Mouse (Mus musculus) ES-E14 (cell line): ENCODE measurements around the gene Fbxw8. TPM values are rescaled to one million over a fixed set of nuclear protein-coding genes. Genes with fewer than 3 reads are reported as not detected.

Experiments used
- DNase-seq: peaks from one replicate; pipeline ENCODE4 v3.0.0-alpha.2; 2013; ENCODE audit warnings: low read depth, low spot score
- H3K27ac ChIP-seq: 2 replicates; pipeline ENCODE4 v1.5.1; 2012; ENCODE audit warnings: low read depth, mild to moderate bottlenecking, low read length, moderate library complexity, mixed read lengths; ENCODE audit not compliant: poor library complexity, insufficient read depth, severe bottlenecking
- H3K36me3 ChIP-seq: 2 replicates; pipeline ENCODE4 v1.6.1; 2012; ENCODE audit warnings: mild to moderate bottlenecking, low read length, moderate library complexity, mixed read lengths; ENCODE audit not compliant: control insufficient read depth, poor library complexity, insufficient read depth, severe bottlenecking
- H3K4me1 ChIP-seq, 2 experiments: fragments of 150-350 bp in 1 of 2; sonication (generic) in 1 of 2; 2 replicates each; pipeline ENCODE4 v1.6.1; 2012; ENCODE audit warnings: low read length in 2 of 2, mild to moderate bottlenecking in 1 of 2, mixed read lengths in 1 of 2; ENCODE audit not compliant: control insufficient read depth in 2 of 2, insufficient read depth in 2 of 2, poor library complexity in 1 of 2
- H3K4me3 ChIP-seq, 2 experiments: fragments of 150-350 bp in 1 of 2; sonication (generic) in 1 of 2; 2 replicates each; pipeline ENCODE4 v1.5.1; 2012; ENCODE audit warnings: low read length in 2 of 2, low read depth in 1 of 2, mild to moderate bottlenecking in 1 of 2, mixed read lengths in 1 of 2; ENCODE audit not compliant: insufficient read depth in 1 of 2, poor library complexity in 1 of 2, severe bottlenecking in 1 of 2
- H3K9ac ChIP-seq: 2 replicates; pipeline ENCODE4 v1.6.1; 2012; ENCODE audit warnings: low read depth, mild to moderate bottlenecking, low read length, mixed read lengths; ENCODE audit not compliant: poor library complexity, insufficient read depth, severe bottlenecking
- H3K9me3 ChIP-seq: fragments of 150-350 bp; sonication (generic); 2 replicates; pipeline ENCODE4 v1.6.1; 2012; ENCODE audit warnings: low read depth, mild to moderate bottlenecking, low read length; ENCODE audit not compliant: control insufficient read depth, insufficient read depth
- CHD2 ChIP-seq: IDR thresholded peaks from 2 replicates; pipeline ENCODE4 v1.6.1; 2014; ENCODE audit warnings: mild to moderate bottlenecking, low read depth, low read length, inconsistent platforms
- HCFC1 ChIP-seq: IDR thresholded peaks from 2 replicates; pipeline ENCODE4 v1.6.1; 2012; ENCODE audit warnings: low read length, inconsistent platforms, borderline replicate concordance; ENCODE audit not compliant: insufficient read depth
- MAFK ChIP-seq: IDR thresholded peaks from 2 replicates; pipeline ENCODE4 v1.6.1; 2014; ENCODE audit warnings: mild to moderate bottlenecking, low read depth, low read length, inconsistent platforms; ENCODE audit not compliant: insufficient read depth
- ZC3H11A ChIP-seq: IDR thresholded peaks from 2 replicates; pipeline ENCODE4 v1.6.1; 2012; ENCODE audit warnings: low read depth, mild to moderate bottlenecking, inconsistent platforms, low read length, borderline replicate concordance
- ZNF384 ChIP-seq: IDR thresholded peaks from 2 replicates; pipeline ENCODE4 v1.6.1; 2012; ENCODE audit warnings: low read depth, low read length, inconsistent platforms
- in situ Hi-C, 2 experiments: fragments of 600-800 bp; cut with MboI; formaldehyde crosslinking; loops; one replicate each; pipeline ENCODE4 v1.15.1; 2025; ENCODE audit warnings: low sequenced_read_pairs in 2 of 2, inconsistent platforms in 1 of 2; ENCODE audit not compliant: unreplicated experiment in 2 of 2
- total RNA-seq: library from RNA; depleted of rRNA; stranded (reverse); fragments of 300-350 nt; gene quantifications from 2 replicates; pipeline ENCODE4 v1.2.3, GENCODE M21; 2012; rRNA removed

Fbxw8 gene
- total RNA-seq, 1 experiment = 46.2 TPM

GRCm38 (mm10) chr5:118023053-118023452 lies 132.2 kb downstream of the Fbxw8 start:
- DNase-seq = no peak
- Histone ChIP-seq H3K4me3 (no peak overlapping the region), H3K9me3 (no peaks in the 10 kb centered on the region), H3K9ac (no peak overlapping the region), H3K27ac (no peak overlapping the region), H3K4me1 (peaks cover 0 to 16% of the 10 kb centered on the region in 2 experiments; a peak in 2 of 4 replicates), H3K36me3 (no peaks in the 10 kb centered on the region)
- in situ Hi-C loops = no loop called here
- TF ChIP-seq HCFC1 = no peak
- TF ChIP-seq MAFK = no peak
- no peak for TF ChIP-seq ZC3H11A
- no peak for TF ChIP-seq CHD2
- TF ChIP-seq ZNF384 = no peak

GRCm38 (mm10) chr5:118019905-118020304 lies 135.4 kb downstream of the Fbxw8 start:
- Histone ChIP-seq H3K4me1 (peaks cover 0 to under 1% of the 10 kb centered on the region in 2 experiments; a peak in 1 of 4 replicates), H3K36me3 (no peaks in the 10 kb centered on the region), H3K9ac (no peak overlapping the region), H3K27ac (no peak overlapping the region), H3K9me3 (no peaks in the 10 kb centered on the region), H3K4me3 (no peak overlapping the region)
- TF ChIP-seq ZC3H11A (no peak), MAFK (no peak), ZNF384 (no peak)
- in situ Hi-C loops = no loop called here
- DNase-seq = no peak

DNA sequence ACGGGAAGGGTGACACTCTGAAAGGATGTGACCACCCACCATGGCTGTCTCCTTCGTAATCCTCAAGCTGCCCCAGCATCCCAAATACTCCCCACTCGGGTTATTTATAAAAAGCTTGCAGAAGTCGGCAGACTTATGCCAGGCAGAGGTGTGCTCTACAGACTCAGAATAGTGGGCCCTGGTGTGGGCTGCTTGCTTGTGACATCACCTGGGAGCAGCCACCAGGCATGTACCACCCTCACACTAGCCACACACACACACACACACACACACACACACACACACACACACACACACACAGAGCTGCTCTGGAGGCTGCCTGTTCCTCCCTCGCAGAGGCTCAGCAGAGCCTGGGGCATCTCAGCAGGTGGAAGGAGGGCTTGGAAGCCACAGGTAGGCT lies 137.7 kb downstream of the Fbxw8 start:
- no peak overlapping the region for H3K9ac ChIP-seq
- peaks cover 0 to 6% of the 10 kb centered on the region in 2 experiments; a peak in 1 of 4 replicates for H3K4me1 ChIP-seq
- no peak for DNase-seq
- H3K36me3 ChIP-seq = no peaks in the 10 kb centered on the region
- in situ Hi-C loops = no loop called here
- H3K4me3 ChIP-seq = no peak overlapping the region
- H3K9me3 ChIP-seq = no peaks in the 10 kb centered on the region
- no peak overlapping the region for H3K27ac ChIP-seq
- TF ChIP-seq MAFK (no peak), ZNF384 (no peak), ZC3H11A (no peak), HCFC1 (no peak), CHD2 (no peak)

- Histone ChIP-seq H3K4me3 (no peak overlapping the region), H3K27ac (no peak overlapping the region), H3K4me1 (peaks cover 0 to 6% of the 10 kb centered on the region in 2 experiments; a peak in 1 of 4 replicates), H3K9ac (no peak overlapping the region), H3K36me3 (no peaks in the 10 kb centered on the region), H3K9me3 (no peaks in the 10 kb centered on the region)
- in situ Hi-C loops = no loop called here
- no peak for DNase-seq
- TF ChIP-seq ZNF384 = no peak
- TF ChIP-seq HCFC1 = no peak
- no peak for TF ChIP-seq MAFK
- no peak for TF ChIP-seq ZC3H11A
- TF ChIP-seq CHD2 = no peak
These were observed 139.6 kb downstream of the Fbxw8 start for GRCm38 (mm10) chr5:118015669-118016068.

DNA sequence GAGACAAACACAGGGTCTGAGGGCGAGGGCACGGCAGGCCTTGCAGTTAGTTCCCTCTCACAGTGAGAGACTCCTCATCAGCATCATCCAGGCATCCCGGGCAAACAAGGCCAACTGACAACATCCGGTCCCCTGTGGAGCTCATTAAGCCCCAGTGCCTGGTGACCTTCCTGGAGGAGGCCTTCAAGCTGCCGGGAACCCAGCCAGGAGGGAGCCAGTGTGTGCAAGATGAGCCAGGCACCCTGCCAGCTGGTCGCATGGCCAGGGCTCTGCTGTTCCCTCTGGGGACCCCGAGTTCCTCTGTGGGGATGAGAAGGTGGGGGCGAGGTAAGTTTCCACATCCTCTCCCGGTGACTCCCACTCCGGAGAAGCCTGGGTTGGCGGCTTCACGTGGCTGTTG lies 140.2 kb downstream of the Fbxw8 start:
- no peaks in the 10 kb centered on the region; the same call in 1 of the 2 replicates for H3K36me3 ChIP-seq
- no peak overlapping the region for H3K27ac ChIP-seq
- peak overlapping the region; percentile 6 to 21; a peak in 1 of 4 replicates for H3K4me3 ChIP-seq
- H3K9me3 ChIP-seq = no peaks in the 10 kb centered on the region
- DNase-seq = no peak
- H3K4me1 ChIP-seq = peaks cover 0 to 6% of the 10 kb centered on the region in 2 experiments; a peak in 1 of 4 replicates
- no peak for TF ChIP-seq ZC3H11A
- no peak for TF ChIP-seq ZNF384
- TF ChIP-seq MAFK = no peak
- in situ Hi-C loops = no loop called here
- H3K9ac ChIP-seq = no peak overlapping the region; the same call in 1 of the 2 replicates

Other genes starting within 250 kb of the Fbxw8 start
- 19.7 and 23.2 TPM in 2 replicates for gene Fbxo21, start 178.7 kb downstream of the Fbxw8 start, total RNA-seq
- 3.1 and 3.3 TPM in 2 replicates for gene Tesc, start 127.7 kb downstream of the Fbxw8 start, total RNA-seq
- gene Hrk, start 9.2 kb upstream of the Fbxw8 start, total RNA-seq = 0.36 and 0.63 TPM in 2 replicates
- gene Rnft2, start 89.7 kb upstream of the Fbxw8 start, total RNA-seq = 7.9 and 13.4 TPM in 2 replicates
- 11.6 and 15.4 TPM in 2 replicates for gene 2410131K14Rik, start 89.8 kb upstream of the Fbxw8 start, total RNA-seq